16 mouse cellular contexts compared by ENCODE assay signal in genomic region chr10:94971625-94972161, GRCm38 (mm10). TPM values are rescaled to one million over a fixed set of nuclear protein-coding genes. Genes with fewer than 3 reads are reported as not detected.
DNase-seq lines count a peak whose midpoint lies in the region; TF ChIP-seq lines count a peak whose summit lies in the region.
"Had no signal": no experiment of that assay in that cellular context is flagged by ENCODE, and none has a peak within 500 bp of the region (broad histone marks: within the 10 kb centered on the region; RNA-seq: fewer than 3 reads in every experiment).

No protein-coding gene starts in this region.

- TF ChIP-seq RAD21 in MEL (IDR thresholded peaks at IDR 0.05; ENCODE audit: low read depth, low read length), result no peak

- no peak; a peak in 1 of 4 replicates for TF ChIP-seq EP300 in MEL (IDR thresholded peaks at IDR 0.05; ENCODE audit: low read depth in 1 of 2, low read length in 2 of 2)

- WGBS in forebrain, embryonic 10.5 days, result 82% methylated on average over 3 of the region's 3 CpGs

- H3K27me3 ChIP-seq in MEL (ENCODE audit: control insufficient read depth in 1 of 2, insufficient read depth in 2 of 2, low read length in 2 of 2), result no peaks in the 10 kb centered on the region
- no peaks in the 10 kb centered on the region for H3K27me3 ChIP-seq in forebrain, embryonic 10.5 days (ENCODE audit: poor library complexity, severe bottlenecking)
- H3K27me3 ChIP-seq: CH12.LX had no signal

- peaks cover 0 to 26% of the 10 kb centered on the region in 2 experiments; a peak in 2 of 4 replicates for H3K36me3 ChIP-seq in MEL (ENCODE audit: control insufficient read depth in 1 of 2, insufficient read depth in 2 of 2, low read length in 2 of 2)
- no peaks in the 10 kb centered on the region for H3K36me3 ChIP-seq in forebrain, embryonic 10.5 days (replicated peaks)
- H3K36me3 ChIP-seq: G1E had no signal

- peak; percentile 67 for DNase-seq in MEL (ENCODE audit: low read depth, low spot score)
- DNase-seq in forebrain, embryonic 10.5 days (ENCODE audit: extremely low spot score, low spot score), result no peak
- DNase-seq: adrenal gland, adult 2 months; adrenal gland, adult 8-10 months; adrenal gland, postnatal 10 days; adrenal gland, postnatal 14 days; adrenal gland, postnatal 25 days; adrenal gland, postnatal 36 days; B cell, adult 2 months; cerebellum, adult 11 months; cerebellum, adult 11-12 months; cerebellum, adult 18-20 months; cerebellum, adult 2 months; cerebellum, adult 8-10 months had no signal

- no peak for TF ChIP-seq CTCF in MEL (IDR thresholded peaks at IDR 0.05 in 2 of 3, conservative IDR thresholded peaks at IDR 0.05 in 1 of 3; ENCODE audit: control insufficient read depth in 1 of 3, insufficient read depth in 1 of 3, low read depth in 2 of 3, low read length in 3 of 3, poor library complexity in 1 of 3, severe bottlenecking in 1 of 3)

- no peak overlapping the region for H3K9ac ChIP-seq in MEL (ENCODE audit: control insufficient read depth, low read depth, low read length, poor library complexity, severe bottlenecking)

- no peaks in the 10 kb centered on the region for H3K9me3 ChIP-seq in MEL (replicated peaks; ENCODE audit: insufficient read depth, low read length)
- no peaks in the 10 kb centered on the region; the same call in 1 of the 2 replicates for H3K9me3 ChIP-seq in forebrain, embryonic 10.5 days
- H3K9me3 ChIP-seq: G1E had no signal

- peak in 1 of 2 experiments; percentile 78; a peak in 2 of 4 replicates for TF ChIP-seq POLR2A in MEL (IDR thresholded peaks at IDR 0.05; ENCODE audit: control insufficient read depth in 1 of 2, insufficient read depth in 1 of 2, low read depth in 1 of 2, low read length in 2 of 2, poor library complexity in 1 of 2)

- peaks cover 15 to 28% of the 10 kb centered on the region in 2 experiments for H3K4me1 ChIP-seq in MEL (ENCODE audit: control insufficient read depth in 1 of 2, insufficient read depth in 2 of 2, low read length in 2 of 2)
- peaks cover 17% of the 10 kb centered on the region for H3K4me1 ChIP-seq in forebrain, embryonic 10.5 days

- H3K27ac ChIP-seq in MEL (ENCODE audit: control insufficient read depth, low read depth, low read length), result no peak overlapping the region
- H3K27ac ChIP-seq in forebrain, embryonic 10.5 days, result no peak overlapping the region

- H3K4me3 ChIP-seq in MEL (ENCODE audit: control insufficient read depth in 1 of 2, insufficient read depth in 1 of 2, low read depth in 2 of 2, low read length in 2 of 2), result no peak overlapping the region
- no peak overlapping the region for H3K4me3 ChIP-seq in forebrain, embryonic 10.5 days

- H3K79me2 ChIP-seq in MEL (ENCODE audit: control insufficient read depth, insufficient read depth, low read length, poor library complexity), result no peaks in the 10 kb centered on the region

TF ChIP-seq in MEL, 35 proteins besides CTCF, POLR2A, EP300 and RAD21:
- TF ChIP-seq ZMIZ1 (IDR thresholded peaks at IDR 0.05; ENCODE audit: low read depth, low read length), result peak; percentile 98
- peak; percentile 97 for TF ChIP-seq TBP (IDR thresholded peaks at IDR 0.05; ENCODE audit: low read depth, low read length)
- no peak for TF ChIP-seq GABPA (IDR thresholded peaks at IDR 0.05; ENCODE audit: low read depth, low read length)
- no peak for TF ChIP-seq RCOR1 (IDR thresholded peaks at IDR 0.05; ENCODE audit: low read depth, low read length)
- peak; percentile 39 for TF ChIP-seq NELFE (IDR thresholded peaks at IDR 0.05; ENCODE audit: low read depth, low read length)
- TF ChIP-seq MXI1 (IDR thresholded peaks at IDR 0.05; ENCODE audit: low read depth, low read length), result no peak
- TF ChIP-seq USF2 (IDR thresholded peaks at IDR 0.05; ENCODE audit: borderline replicate concordance in 1 of 2, insufficient read depth in 1 of 2, low read depth in 1 of 2, low read length in 2 of 2), result no peak
- TF ChIP-seq MYB (IDR thresholded peaks at IDR 0.05; ENCODE audit: low read depth, low read length), result peak; percentile 53; the same call in 1 of the 2 replicates
- TF ChIP-seq SMC3 (IDR thresholded peaks at IDR 0.05; ENCODE audit: low read depth, low read length), result no peak
- TF ChIP-seq POLR2AphosphoS5 (IDR thresholded peaks at IDR 0.05; ENCODE audit: borderline replicate concordance, low read depth, low read length), result no peak
- no peak for TF ChIP-seq ZKSCAN1 (IDR thresholded peaks at IDR 0.05; ENCODE audit: low read depth, low read length)
- TF ChIP-seq ETS1 (IDR thresholded peaks at IDR 0.05; ENCODE audit: low read depth, low read length), result peak; percentile 83
- TF ChIP-seq BHLHE40 (IDR thresholded peaks at IDR 0.05; ENCODE audit: borderline replicate concordance, low read depth, low read length), result no peak
- no peak for TF ChIP-seq KAT2A (conservative IDR thresholded peaks at IDR 0.05; ENCODE audit: low read depth, low read length)
- TF ChIP-seq ZC3H11A (IDR thresholded peaks at IDR 0.05; ENCODE audit: low read depth, low read length), result no peak
- TF ChIP-seq POLR2AphosphoS2 (IDR thresholded peaks at IDR 0.05; ENCODE audit: low read length), result peak; percentile 90
TF ChIP-seq in MEL: peak in this region for 6.

RNA-seq across cellular contexts. Expression of gene Plxnc1, which starts 27.1 kb away (rescaled TPM):
- total RNA-seq in MEL (2012; rRNA removed), result 16.4 and 30.1 TPM in 2 replicates
- 10 to 100 TPM in 1 of 2 experiments, not detected in 1; 15.1 TPM for polyA plus RNA-seq in MEL (2012; ENCODE audit: insufficient read depth in 1 of 2, insufficient read length in 2 of 2, low read depth in 1 of 2, low replicate concordance in 2 of 2, missing spikeins in 1 of 2)
- 1.8 and 2.1 TPM in 2 replicates for polyA plus RNA-seq in forebrain, embryonic 10.5 days (2016; fragmentation: Nextera tagmentation; extraction: Ambion mirVana)
